Mouse (Mus musculus) brown adipose tissue, adult 24 weeks (tissue): ENCODE measurements around the gene Ift122. TPM values are rescaled to one million over a fixed set of nuclear protein-coding genes. Genes with fewer than 3 reads are reported as not detected.

ENCODE experiments used
- H3K27ac ChIP-seq: fragments of 200-500 bp; replicated peaks from 2 replicates; pipeline ENCODE4 v1.5.1; 2012; ENCODE audit warnings: low read depth, mild to moderate bottlenecking, low read length
- H3K4me1 ChIP-seq: fragments of 200-500 bp; 2 replicates; pipeline ENCODE4 v1.6.1; 2012; ENCODE audit warnings: low read length, mixed read lengths; ENCODE audit not compliant: control insufficient read depth, insufficient read depth, insufficient read length
- H3K4me3 ChIP-seq: fragments of 200-500 bp; 2 replicates; pipeline ENCODE4 v1.5.1; 2012; ENCODE audit warnings: low read depth, mild to moderate bottlenecking, low read length, moderate library complexity; ENCODE audit not compliant: insufficient read depth
- polyA plus RNA-seq: library from polyadenylated mRNA; stranded (reverse); fragments of >200 nt; gene quantifications from 2 replicates; pipeline ENCODE4 v1.2.4, GENCODE M21; 2012; ENCODE audit not compliant: missing spikeins, insufficient read depth, insufficient read length

Gene Ift122
- polyA plus RNA-seq, 1 experiment = 3.7 TPM

- Histone ChIP-seq H3K4me1 (peaks cover 32% of the 10 kb centered on the region), H3K27ac (no peak overlapping the region), H3K4me3 (no peak overlapping the region)
These were observed 109.3 kb downstream of the Ift122 start for GRCm38 (mm10) chr6:115962439-115963085.

- Histone ChIP-seq H3K4me3 (no peak overlapping the region), H3K4me1 (peaks cover 33% of the 10 kb centered on the region), H3K27ac (0 out of 2 replicates have a peak overlapping the region, but pooled peaks have one; percentile 7)
These were observed 110.4 kb downstream of the Ift122 start for GRCm38 (mm10) chr6:115963656-115964055.

GRCm38 (mm10) chr6:115966227-115966966 lies 113.1 kb downstream of the Ift122 start:
- Histone ChIP-seq H3K27ac (no peak overlapping the region), H3K4me3 (no peak overlapping the region), H3K4me1 (peaks cover 29% of the 10 kb centered on the region)

- Histone ChIP-seq H3K4me3 (no peak overlapping the region), H3K4me1 (peaks cover 38% of the 10 kb centered on the region), H3K27ac (no peak overlapping the region)
These were observed 114.1 kb downstream of the Ift122 start for GRCm38 (mm10) chr6:115967291-115967880.

GRCm38 (mm10) chr6:115968086-115968485 lies 114.8 kb downstream of the Ift122 start:
- H3K4me1 ChIP-seq = peaks cover 37% of the 10 kb centered on the region
- no peak overlapping the region for H3K27ac ChIP-seq
- no peak overlapping the region for H3K4me3 ChIP-seq

- peaks cover 36% of the 10 kb centered on the region for H3K4me1 ChIP-seq
- no peak overlapping the region for H3K4me3 ChIP-seq
- no peak overlapping the region for H3K27ac ChIP-seq
These were observed 115.4 kb downstream of the Ift122 start for GRCm38 (mm10) chr6:115968700-115969099.

GRCm38 (mm10) chr6:115969103-115969502 lies 115.8 kb downstream of the Ift122 start:
- no peak overlapping the region for H3K4me3 ChIP-seq
- H3K27ac ChIP-seq = no peak overlapping the region
- H3K4me1 ChIP-seq = peaks cover 39% of the 10 kb centered on the region

- Histone ChIP-seq H3K4me3 (no peak overlapping the region), H3K27ac (no peak overlapping the region), H3K4me1 (peaks cover 39% of the 10 kb centered on the region)
These were observed 116.7 kb downstream of the Ift122 start for GRCm38 (mm10) chr6:115969952-115970351.

- peak overlapping the region; percentile 5; the same call in 1 of the 2 replicates for H3K27ac ChIP-seq
These were observed 118.2 kb downstream of the Ift122 start for GRCm38 (mm10) chr6:115971273-115972060.

GRCm38 (mm10) chr6:115972083-115972764 lies 119.0 kb downstream of the Ift122 start:
- peaks cover 39% of the 10 kb centered on the region for H3K4me1 ChIP-seq
- H3K4me3 ChIP-seq = no peak overlapping the region
- H3K27ac ChIP-seq = no peak overlapping the region; the same call in 1 of the 2 replicates

More at GRCm38 (mm10) chr6:115971273-115972060, 118.2 kb downstream of the Ift122 start:
- Histone ChIP-seq H3K4me3 (no peak overlapping the region), H3K4me1 (peaks cover 39% of the 10 kb centered on the region)

GRCm38 (mm10) chr6:115973139-115973875 lies 120.0 kb downstream of the Ift122 start:
- Histone ChIP-seq H3K4me3 (no peak overlapping the region), H3K27ac (no peak overlapping the region; the same call in 1 of the 2 replicates), H3K4me1 (peaks cover 32% of the 10 kb centered on the region)

- Histone ChIP-seq H3K4me3 (no peak overlapping the region), H3K4me1 (peaks cover 25% of the 10 kb centered on the region), H3K27ac (no peak overlapping the region)
These were observed 120.8 kb downstream of the Ift122 start for GRCm38 (mm10) chr6:115973881-115974662.

- no peak overlapping the region for H3K27ac ChIP-seq
- H3K4me3 ChIP-seq = no peak overlapping the region
- peaks cover 23% of the 10 kb centered on the region for H3K4me1 ChIP-seq
These were observed 122.3 kb downstream of the Ift122 start for GRCm38 (mm10) chr6:115975606-115976005.
